21 mouse cellular contexts compared by ENCODE assay signal in the genomic region with DNA sequence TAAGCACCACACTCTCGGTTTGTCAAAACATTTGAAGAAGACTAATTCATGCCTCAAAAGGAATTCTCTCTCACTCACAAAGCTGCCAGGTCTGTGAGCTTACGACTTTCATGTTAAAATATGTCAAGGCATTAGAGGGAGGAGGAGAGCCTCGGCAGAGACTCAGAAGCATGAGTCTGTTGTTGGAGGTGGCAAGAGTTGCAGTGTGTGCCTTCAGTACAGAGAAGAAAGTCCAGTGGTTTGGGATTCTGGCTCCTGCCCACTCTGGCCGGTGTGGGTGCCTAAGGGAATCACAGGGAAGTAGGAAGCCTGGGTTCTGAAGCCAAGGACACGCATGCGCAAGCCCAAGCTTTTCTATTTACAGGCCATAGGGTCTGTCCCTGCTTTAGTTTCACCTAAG. TPM values are rescaled to one million over a fixed set of nuclear protein-coding genes. Genes with fewer than 3 reads are reported as not detected.
DNase-seq lines count a peak whose midpoint lies in the region; ATAC-seq and TF ChIP-seq lines count a peak whose summit lies in the region.
"Had no signal": no experiment of that assay in that cellular context is flagged by ENCODE, and none has a peak within 500 bp of the region (broad histone marks: within the 10 kb centered on the region; RNA-seq: fewer than 3 reads in every experiment).

No protein-coding gene starts in this region.

- no peak for ATAC-seq in heart, embryonic 15.5 days (replicated peaks; ENCODE audit: insufficient number of reproducible peaks, insufficient read depth, low FRiP score, low read depth)
- no peak for ATAC-seq in heart, embryonic 16.5 days (replicated peaks; ENCODE audit: extremely low read depth, insufficient read depth, low FRiP score)
- ATAC-seq in intestine, embryonic 16.5 days, result no peak
- no peak for ATAC-seq in megakaryocyte-erythroid progenitor cell, adult 5-6 weeks (replicated peaks; ENCODE audit: low FRiP score, low TSS enrichment, poor library complexity, severe bottlenecking)
- ATAC-seq: forebrain, embryonic 16.5 days; hindbrain, postnatal 0 days had no signal

- H3K4me1 ChIP-seq in heart, adult 2 months (ENCODE audit: control insufficient read depth, insufficient read depth, low read length), result peaks cover 8% of the 10 kb centered on the region; the same call in 1 of the 2 replicates
- peaks cover 53% of the 10 kb centered on the region for H3K4me1 ChIP-seq in heart, embryonic 15.5 days (replicated peaks)
- H3K4me1 ChIP-seq in heart, embryonic 16.5 days (ENCODE audit: control insufficient read depth, insufficient read depth, low read length), result peaks cover 55% of the 10 kb centered on the region
- no peaks in the 10 kb centered on the region; the same call in 1 of the 2 replicates for H3K4me1 ChIP-seq in intestine, embryonic 16.5 days (ENCODE audit: control insufficient read depth, insufficient read depth, low read length)
- H3K4me1 ChIP-seq: forebrain, embryonic 10.5 days; limb, embryonic 10.5 days; midbrain, embryonic 12.5 days; neural tube, embryonic 15.5 days had no signal

- no peak for TF ChIP-seq POLR2A in heart, adult 2 months (IDR thresholded peaks at IDR 0.05; ENCODE audit: insufficient read depth, low read depth, low read length)

- peaks cover 16% of the 10 kb centered on the region for H3K36me3 ChIP-seq in heart, adult 2 months (ENCODE audit: control insufficient read depth, insufficient read depth, low read length)
- H3K36me3 ChIP-seq in heart, embryonic 15.5 days, result no peaks in the 10 kb centered on the region
- no peaks in the 10 kb centered on the region for H3K36me3 ChIP-seq in heart, embryonic 16.5 days (ENCODE audit: control insufficient read depth, insufficient read depth)
- H3K36me3 ChIP-seq in intestine, embryonic 16.5 days (ENCODE audit: control insufficient read depth, insufficient read depth, low read length), result no peaks in the 10 kb centered on the region
- H3K36me3 ChIP-seq: forebrain, embryonic 10.5 days; limb, embryonic 10.5 days; midbrain, embryonic 12.5 days; neural tube, embryonic 15.5 days had no signal

- WGBS in heart, adult 2 months, result 64% methylated on average over 6 of the region's 6 CpGs
- WGBS in heart, embryonic 15.5 days, result 48% methylated on average over 6 of the region's 6 CpGs
- 53% methylated on average over 6 of the region's 6 CpGs for WGBS in heart, embryonic 16.5 days
- WGBS in intestine, embryonic 16.5 days, result 59% methylated on average over 6 of the region's 6 CpGs

- H3K9ac ChIP-seq in heart, adult 2 months (ENCODE audit: low read depth, low read length), result peak overlapping the region; percentile 20; the same call in 1 of the 2 replicates
- H3K9ac ChIP-seq in heart, embryonic 15.5 days, result peak overlapping the region; percentile 12; the same call in 1 of the 2 replicates
- H3K9ac ChIP-seq in heart, embryonic 16.5 days (ENCODE audit: low read length), result peak overlapping the region; percentile 51
- no peak overlapping the region for H3K9ac ChIP-seq in intestine, embryonic 16.5 days (ENCODE audit: low read depth, low read length)
- H3K9ac ChIP-seq: midbrain, embryonic 12.5 days; neural tube, embryonic 15.5 days had no signal

- H3K9me3 ChIP-seq in heart, embryonic 15.5 days (replicated peaks), result no peaks in the 10 kb centered on the region
- H3K9me3 ChIP-seq in heart, embryonic 16.5 days (replicated peaks; ENCODE audit: control insufficient read depth, low read length), result no peaks in the 10 kb centered on the region
- no peaks in the 10 kb centered on the region for H3K9me3 ChIP-seq in intestine, embryonic 16.5 days (ENCODE audit: control insufficient read depth, low read length)
- H3K9me3 ChIP-seq: forebrain, embryonic 10.5 days; limb, embryonic 10.5 days; midbrain, embryonic 12.5 days; neural tube, embryonic 15.5 days had no signal

- no peaks in the 10 kb centered on the region; the same call in 1 of the 2 replicates for H3K79me2 ChIP-seq in heart, adult 2 months (replicated peaks; ENCODE audit: control insufficient read depth, insufficient read depth, low read length)

- no peak for TF ChIP-seq EP300 in heart, adult 2 months (IDR thresholded peaks at IDR 0.05; ENCODE audit: insufficient read depth, low read depth, low read length)

- peak overlapping the region; percentile 49 for H3K27ac ChIP-seq in heart, adult 2 months
- H3K27ac ChIP-seq in heart, embryonic 15.5 days, result peak overlapping the region; percentile 50
- H3K27ac ChIP-seq in heart, embryonic 16.5 days (ENCODE audit: low read length), result peak overlapping the region; percentile 40
- 0 out of 2 replicates have a peak overlapping the region, but pooled peaks have one; percentile 29 for H3K27ac ChIP-seq in intestine, embryonic 16.5 days (ENCODE audit: low read length)
- H3K27ac ChIP-seq: forebrain, embryonic 10.5 days; hindbrain, postnatal 0 days; limb, embryonic 10.5 days; midbrain, embryonic 12.5 days; neural tube, embryonic 15.5 days had no signal

- H3K4me3 ChIP-seq in heart, adult 2 months, result no peak overlapping the region
- H3K4me3 ChIP-seq in heart, embryonic 15.5 days, result no peak overlapping the region
- no peak overlapping the region for H3K4me3 ChIP-seq in heart, embryonic 16.5 days (ENCODE audit: low read length)
- no peak overlapping the region; the same call in 1 of the 2 replicates for H3K4me3 ChIP-seq in intestine, embryonic 16.5 days (ENCODE audit: low read length)
- H3K4me3 ChIP-seq: forebrain, embryonic 10.5 days; limb, embryonic 10.5 days; midbrain, embryonic 12.5 days; neural tube, embryonic 15.5 days had no signal

- intact Hi-C loops in heart, adult 2 months (cut with DNase I), result no loop called here

- no peaks in the 10 kb centered on the region for H3K27me3 ChIP-seq in heart, adult 2 months (ENCODE audit: control insufficient read depth, insufficient read depth, low read length)
- no peaks in the 10 kb centered on the region for H3K27me3 ChIP-seq in heart, embryonic 15.5 days
- H3K27me3 ChIP-seq in heart, embryonic 16.5 days (ENCODE audit: control insufficient read depth, insufficient read depth, low read length), result no peaks in the 10 kb centered on the region
- no peaks in the 10 kb centered on the region for H3K27me3 ChIP-seq in intestine, embryonic 16.5 days (replicated peaks; ENCODE audit: control insufficient read depth, insufficient read depth, low read length)
- H3K27me3 ChIP-seq: midbrain, embryonic 12.5 days; neural tube, embryonic 15.5 days had no signal

- H3K4me2 ChIP-seq in heart, embryonic 15.5 days, result peak overlapping the region; percentile 20; the same call in 1 of the 2 replicates
- peak overlapping the region; percentile 26; the same call in 1 of the 2 replicates for H3K4me2 ChIP-seq in heart, embryonic 16.5 days (ENCODE audit: low read depth, low read length)
- no peak overlapping the region; the same call in 1 of the 2 replicates for H3K4me2 ChIP-seq in intestine, embryonic 16.5 days (ENCODE audit: low read depth, low read length)
- H3K4me2 ChIP-seq: midbrain, embryonic 12.5 days; neural tube, embryonic 15.5 days had no signal

- TF ChIP-seq CTCF in heart, adult 2 months (IDR thresholded peaks at IDR 0.05), result no peak

- DNase-seq in heart, adult 2 months, result no peak
- no peak for DNase-seq in heart, adult 9 months (ENCODE audit: low spot score in 2 of 2)
- DNase-seq in heart, adult 18-20 months, result no peak
- DNase-seq in cerebellum, postnatal 4 days (ENCODE audit: low spot score in 2 of 2), result no peak
- DNase-seq: cerebellum, adult 11 months; cerebellum, adult 9-11 months; gastrocnemius, postnatal 36 days; kidney, adult 8-10 months; kidney, postnatal 14 days; right cerebral cortex, adult 18-20 months; right cerebral cortex, postnatal 4 days had no signal

RNA-seq across cellular contexts. Expression of a gene that starts 14.2 kb away (rescaled TPM):
- 10 to 100 TPM; 82.5 to 87.1 TPM for total RNA-seq in heart, adult 2 months (2021)
- polyA plus RNA-seq in heart, adult 2 months (2012; rRNA removed), result 30.6 and 37.7 TPM in 2 replicates
- 63.0 and 69.6 TPM in 2 replicates for polyA plus RNA-seq in heart, embryonic 15.5 days (2015; fragmentation: Nextera tagmentation; extraction: Ambion mirVana)
- 10 to 100 TPM; 65.5 to 66.9 TPM for total RNA-seq in heart, adult 18-20 months (2021)
- polyA plus RNA-seq in heart, embryonic 16.5 days (2015; fragmentation: Nextera tagmentation; extraction: Ambion mirVana), result 52.5 and 60.5 TPM in 2 replicates
- 20.0 and 23.9 TPM in 2 replicates for polyA plus RNA-seq in intestine, embryonic 16.5 days (2015; fragmentation: Nextera tagmentation; extraction: Ambion mirVana)
- total RNA-seq in megakaryocyte-erythroid progenitor cell, adult 5-6 weeks (2014; fragmentation: Nextera tagmentation), result not detected in 2 replicates
- not detected in 2 replicates for total RNA-seq in megakaryocyte-erythroid progenitor cell, adult 5-6 weeks (2017)
